In the genomic region with DNA sequence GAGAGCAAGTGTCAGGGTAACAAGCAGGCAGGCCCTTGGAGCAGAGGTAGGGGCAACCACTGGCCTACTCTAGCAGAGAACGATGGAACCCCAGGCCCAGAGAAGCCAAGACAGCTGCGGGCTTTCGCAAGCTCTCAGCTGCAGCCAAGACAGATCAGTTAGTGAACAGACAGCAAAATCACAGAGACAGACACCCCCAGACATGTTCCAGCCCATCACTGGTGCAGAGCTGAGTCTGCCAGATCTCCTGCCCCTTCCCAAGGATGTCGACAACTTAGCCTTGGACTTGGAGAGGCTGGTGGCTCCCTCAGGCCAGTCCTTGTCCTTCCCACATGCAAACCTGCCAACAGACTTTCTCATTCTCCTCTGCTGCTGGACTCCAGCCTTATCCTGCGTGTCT, we compare ENCODE assay signal across 26 mouse cellular contexts. TPM values are rescaled to one million over a fixed set of nuclear protein-coding genes. Genes with fewer than 3 reads are reported as not detected.
A peak's percentile ranks its signal among the peaks of the same experiment; 100 is the strongest.
DNase-seq lines count a peak whose midpoint lies in the region; ATAC-seq and TF ChIP-seq lines count a peak whose summit lies in the region.
"Had no signal": no experiment of that assay in that cellular context is flagged by ENCODE, and none has a peak within 500 bp of the region (broad histone marks: within the 10 kb centered on the region; RNA-seq: fewer than 3 reads in every experiment).

No protein-coding gene starts in this region.

- ATAC-seq in heart, embryonic 12.5 days (ENCODE audit: insufficient number of reproducible peaks, low FRiP score) = no peak
- ATAC-seq: CD4-positive, CD25-positive, alpha-beta regulatory T cell, adult 4 months; forebrain, embryonic 13.5 days; intestine, postnatal 0 days; liver, postnatal 0 days had no signal

- H3K4me2 ChIP-seq in heart, embryonic 12.5 days = no peak overlapping the region
- H3K4me2 ChIP-seq: forebrain, embryonic 13.5 days; hindbrain, embryonic 12.5 days; limb, embryonic 12.5 days; liver, embryonic 11.5 days; midbrain, embryonic 12.5 days had no signal

- H3K9me3 ChIP-seq in heart, embryonic 12.5 days (replicated peaks) = no peaks in the 10 kb centered on the region
- H3K9me3 ChIP-seq: forebrain, embryonic 13.5 days; hindbrain, embryonic 12.5 days; limb, embryonic 12.5 days; midbrain, embryonic 12.5 days had no signal

- H3K27ac ChIP-seq in gastrocnemius, adult 2 months = no peak overlapping the region; the same call in 1 of the 2 replicates
- no peak overlapping the region for H3K27ac ChIP-seq in heart, embryonic 12.5 days (ENCODE audit: poor library complexity, severe bottlenecking)
- H3K27ac ChIP-seq: forebrain, embryonic 13.5 days; hindbrain, embryonic 12.5 days; layer of hippocampus, adult 2 months; limb, embryonic 12.5 days; midbrain, embryonic 12.5 days had no signal

- 69% methylated on average over 5 of the region's 5 CpGs for WGBS in heart, embryonic 12.5 days

- H3K4me1 ChIP-seq in heart, embryonic 12.5 days (replicated peaks) = peaks cover 7% of the 10 kb centered on the region

- H3K36me3 ChIP-seq in heart, embryonic 12.5 days = no peaks in the 10 kb centered on the region
- H3K36me3 ChIP-seq: hindbrain, embryonic 12.5 days; limb, embryonic 12.5 days; midbrain, embryonic 12.5 days had no signal

- no peak overlapping the region for H3K4me3 ChIP-seq in gastrocnemius, adult 2 months
- H3K4me3 ChIP-seq in heart, embryonic 12.5 days = no peak overlapping the region
- H3K4me3 ChIP-seq: forebrain, embryonic 13.5 days; hindbrain, embryonic 12.5 days; layer of hippocampus, adult 2 months; limb, embryonic 12.5 days; midbrain, embryonic 12.5 days had no signal

- TF ChIP-seq CTCF in gastrocnemius, adult 2 months (IDR thresholded peaks at IDR 0.05) = no peak

- peak; percentile 68 for DNase-seq in gastrocnemius, adult 2 months
- DNase-seq in gastrocnemius, postnatal 4 days (ENCODE audit: low spot score in 2 of 2) = no peak
- DNase-seq in heart, postnatal 25 days (ENCODE audit: low spot score) = peak; percentile 8
- DNase-seq in gastrocnemius, postnatal 14 days = peak; percentile 34
- DNase-seq in skeletal muscle tissue, adult 2 months (ENCODE audit: low read depth, low spot score) = peak; percentile 62
- no peak for DNase-seq in thymus, postnatal 10 days (ENCODE audit: low spot score in 2 of 2)
- DNase-seq: adrenal gland, postnatal 36 days; cerebellum, adult 9-10 months; kidney, postnatal 25 days; liver, postnatal 0 days; right cerebral cortex, postnatal 14 days; thymus, postnatal 36 days had no signal

- intact Hi-C loops in gastrocnemius, adult 2 months (cut with DNase I) = no loop called here
- intact Hi-C loops in heart, postnatal 25 days (cut with DNase I) = no loop called here
- intact Hi-C loops in gastrocnemius, postnatal 14 days (cut with DNase I; ENCODE audit: low total_unique reads) = no loop called here

- no peak overlapping the region for H3K9ac ChIP-seq in heart, embryonic 12.5 days
- H3K9ac ChIP-seq: forebrain, embryonic 13.5 days; hindbrain, embryonic 12.5 days; limb, embryonic 12.5 days; liver, postnatal 0 days; midbrain, embryonic 12.5 days had no signal

- H3K27me3 ChIP-seq in heart, embryonic 12.5 days (replicated peaks) = peaks cover 4% of the 10 kb centered on the region; the same call in 1 of the 2 replicates
- H3K27me3 ChIP-seq: forebrain, embryonic 13.5 days; hindbrain, embryonic 12.5 days; limb, embryonic 12.5 days; midbrain, embryonic 12.5 days had no signal

RNA-seq across cellular contexts. Expression of gene Edn2, which starts 33.0 kb away (rescaled TPM):
- total RNA-seq in gastrocnemius, adult 2 months (2021) = not detected
- total RNA-seq in gastrocnemius, postnatal 4 days (2021) = not detected
- not detected for total RNA-seq in heart, postnatal 25 days (2021)
- 0.38 and 0.55 TPM in 2 replicates for polyA plus RNA-seq in heart, embryonic 12.5 days (2016; fragmentation: Nextera tagmentation; extraction: Ambion mirVana)
- not detected for total RNA-seq in gastrocnemius, postnatal 14 days (2021)
- total RNA-seq: adrenal gland, postnatal 36 days; gastrocnemius, postnatal 36 days; layer of hippocampus, adult 2 months; layer of hippocampus, postnatal 25 days; left cerebral cortex, postnatal 10 days; megakaryocyte, adult 5-6 weeks had no signal
- polyA plus RNA-seq: CD4-positive, CD25-positive, alpha-beta regulatory T cell, adult 4 months; hindbrain, embryonic 12.5 days; kidney, embryonic 14.5 days; midbrain, embryonic 12.5 days had no signal

Comparison
In these comparisons a context has a peak if more than half of its experiments do, and no peak if none do; other contexts are left out.
1. DNase-seq: peak in gastrocnemius, adult 2 months (single experiment), heart, postnatal 25 days (single experiment), gastrocnemius, postnatal 14 days (single experiment) and skeletal muscle tissue, adult 2 months (single experiment); none in gastrocnemius, postnatal 4 days (0 of 2) and thymus, postnatal 10 days (0 of 2).